In the genomic region with DNA sequence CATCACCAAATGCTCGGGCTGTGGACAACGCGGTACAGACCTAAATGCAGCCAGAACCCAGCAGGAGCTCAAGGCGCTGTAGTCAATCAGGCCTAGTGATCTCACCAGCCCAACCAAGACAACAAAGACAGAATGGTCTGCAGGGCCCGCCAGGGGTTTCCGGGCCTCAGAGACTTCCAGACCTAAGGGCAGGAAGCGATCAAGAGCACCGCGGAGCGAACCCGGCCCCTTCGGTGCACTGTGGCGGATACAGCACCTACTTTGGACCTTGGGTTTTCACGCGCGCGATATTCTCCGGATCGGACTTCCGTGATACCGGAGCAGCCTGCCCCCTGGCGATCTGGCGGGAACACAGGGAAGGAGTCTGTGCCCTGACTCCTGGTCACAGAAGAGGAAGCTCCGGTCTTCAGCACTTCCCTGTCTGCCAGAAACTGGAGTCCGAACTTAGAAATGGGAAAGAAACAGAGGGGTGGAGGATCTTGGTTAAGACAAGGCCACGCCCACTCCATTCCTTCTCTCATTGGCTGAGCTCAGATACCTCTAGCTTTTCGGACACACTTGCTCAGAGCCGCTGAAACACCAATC, we compare ENCODE assay signal across 8 mouse cellular contexts. TPM values are rescaled to one million over a fixed set of nuclear protein-coding genes. Genes with fewer than 3 reads are reported as not detected.
DNase-seq lines count a peak whose midpoint lies in the region; ATAC-seq and TF ChIP-seq lines count a peak whose summit lies in the region.

Accs (minus strand) TSS at position 439 of the 585 bp plus-strand sequence.

- peak in 2 of 3 experiments; percentile 31 to 50; a peak in 4 of 6 replicates for TF ChIP-seq CTCF in MEL (IDR thresholded peaks at IDR 0.05 in 2 of 3, conservative IDR thresholded peaks at IDR 0.05 in 1 of 3; ENCODE audit: control insufficient read depth in 1 of 3, insufficient read depth in 1 of 3, low read depth in 2 of 3, low read length in 3 of 3, poor library complexity in 1 of 3, severe bottlenecking in 1 of 3)
- peak; percentile 56 for TF ChIP-seq CTCF in cerebellum, adult 2 months (IDR thresholded peaks at IDR 0.05; ENCODE audit: borderline replicate concordance, insufficient read depth, low read depth, low read length)
- TF ChIP-seq CTCF in olfactory bulb, adult 2 months (IDR thresholded peaks at IDR 0.05; ENCODE audit: insufficient read depth, low read depth, low read length), result peak; percentile 39; the same call in 1 of the 2 replicates

- no peak; a peak in 1 of 4 replicates for TF ChIP-seq EP300 in MEL (IDR thresholded peaks at IDR 0.05; ENCODE audit: low read depth in 1 of 2, low read length in 2 of 2)

- peak within 1 kb of the TSS; percentile 11; the same call in 1 of the 2 replicates for H3K27ac ChIP-seq in MEL (ENCODE audit: control insufficient read depth, low read depth, low read length)
- H3K27ac ChIP-seq in cerebellum, adult 2 months (ENCODE audit: insufficient read depth, low read length), result no peak within 1 kb of the TSS
- peak within 1 kb of the TSS; percentile 80 for H3K27ac ChIP-seq in forebrain, embryonic 16.5 days (ENCODE audit: low read length)
- peak within 1 kb of the TSS; percentile 91 for H3K27ac ChIP-seq in lung, embryonic 15.5 days
- no peak within 1 kb of the TSS; the same call in 1 of the 2 replicates for H3K27ac ChIP-seq in olfactory bulb, adult 2 months (ENCODE audit: insufficient read depth, low read depth, low read length)

- DNase-seq in MEL (ENCODE audit: low read depth, low spot score), result peak; percentile 90
- DNase-seq in cerebellum, adult 2 months, result peak; percentile 74 to 78
- peak; percentile 79 for DNase-seq in heart, postnatal 4 days
- peak; percentile 32 for DNase-seq in layer of hippocampus, adult 9-10 months (ENCODE audit: low spot score)
- peak; percentile 44 to 45 for DNase-seq in thymus, adult 18-20 months

- H3K79me2 ChIP-seq in MEL (ENCODE audit: control insufficient read depth, insufficient read depth, low read length, poor library complexity), result no peaks in the 10 kb centered on the region

- no peak for TF ChIP-seq RAD21 in MEL (IDR thresholded peaks at IDR 0.05; ENCODE audit: low read depth, low read length)

- H3K27me3 ChIP-seq in MEL (ENCODE audit: control insufficient read depth in 1 of 2, insufficient read depth in 2 of 2, low read length in 2 of 2), result no peaks in the 10 kb centered on the region; a peak in 2 of 4 replicates
- no peaks in the 10 kb centered on the region for H3K27me3 ChIP-seq in cerebellum, adult 2 months (ENCODE audit: control insufficient read depth, insufficient read depth, low read length)
- H3K27me3 ChIP-seq in forebrain, embryonic 16.5 days (replicated peaks; ENCODE audit: control insufficient read depth, insufficient read depth, low read length), result no peaks in the 10 kb centered on the region
- no peaks in the 10 kb centered on the region for H3K27me3 ChIP-seq in lung, embryonic 15.5 days

- peak in 1 of 2 experiments; percentile 52; a peak in 1 of 4 replicates for TF ChIP-seq POLR2A in MEL (IDR thresholded peaks at IDR 0.05; ENCODE audit: control insufficient read depth in 1 of 2, insufficient read depth in 1 of 2, low read depth in 1 of 2, low read length in 2 of 2, poor library complexity in 1 of 2)
- 0 out of 2 replicates have a peak, but pooled peaks have one; percentile 16 for TF ChIP-seq POLR2A in cerebellum, adult 2 months (IDR thresholded peaks at IDR 0.05; ENCODE audit: borderline replicate concordance, insufficient read depth, low read length)
- no peak for TF ChIP-seq POLR2A in olfactory bulb, adult 2 months (IDR thresholded peaks at IDR 0.05; ENCODE audit: insufficient read depth, low read depth, low read length)

- H3K9ac ChIP-seq in MEL (ENCODE audit: control insufficient read depth, low read depth, low read length, poor library complexity, severe bottlenecking), result peak within 1 kb of the TSS; percentile 67
- peak within 1 kb of the TSS; percentile 88 for H3K9ac ChIP-seq in forebrain, embryonic 16.5 days (replicated peaks; ENCODE audit: low read depth, low read length)
- peak within 1 kb of the TSS; percentile 81 for H3K9ac ChIP-seq in lung, embryonic 15.5 days

- H3K4me1 ChIP-seq in MEL (ENCODE audit: control insufficient read depth in 1 of 2, insufficient read depth in 2 of 2, low read length in 2 of 2), result peaks cover 0 to 4% of the 10 kb centered on the region in 2 experiments; a peak in 1 of 4 replicates
- no peaks in the 10 kb centered on the region for H3K4me1 ChIP-seq in cerebellum, adult 2 months (ENCODE audit: control insufficient read depth, insufficient read depth, low read length)
- H3K4me1 ChIP-seq in forebrain, embryonic 16.5 days (replicated peaks; ENCODE audit: control insufficient read depth, insufficient read depth, low read length), result peaks cover 12% of the 10 kb centered on the region
- H3K4me1 ChIP-seq in lung, embryonic 15.5 days, result peaks cover 8% of the 10 kb centered on the region
- H3K4me1 ChIP-seq in olfactory bulb, adult 2 months (ENCODE audit: control insufficient read depth, insufficient read depth, low read length), result 0 out of 2 replicates have a peak, but pooled peaks cover 3% of the 10 kb centered on the region

- H3K9me3 ChIP-seq in MEL (replicated peaks; ENCODE audit: insufficient read depth, low read length), result no peaks in the 10 kb centered on the region
- H3K9me3 ChIP-seq in forebrain, embryonic 16.5 days (ENCODE audit: control insufficient read depth, low read length), result no peaks in the 10 kb centered on the region
- no peaks in the 10 kb centered on the region for H3K9me3 ChIP-seq in lung, embryonic 15.5 days

- WGBS in cerebellum, adult 2 months, result 1% methylated on average over 28 of the region's 28 CpGs
- 0% methylated on average over 28 of the region's 28 CpGs for WGBS in forebrain, embryonic 16.5 days
- under 1% methylated on average over 28 of the region's 28 CpGs for WGBS in lung, embryonic 15.5 days
- under 1% methylated on average over 28 of the region's 28 CpGs for WGBS in olfactory bulb, adult 2 months

- ATAC-seq in forebrain, embryonic 16.5 days, result peak; percentile 87
- peak; percentile 90 for ATAC-seq in lung, embryonic 15.5 days (ENCODE audit: borderline replicate concordance, extremely low read depth, low FRiP score, low TSS enrichment)

- H3K36me3 ChIP-seq in MEL (ENCODE audit: control insufficient read depth in 1 of 2, insufficient read depth in 2 of 2, low read length in 2 of 2), result no peaks in the 10 kb centered on the region
- H3K36me3 ChIP-seq in forebrain, embryonic 16.5 days (ENCODE audit: control insufficient read depth, insufficient read depth), result no peaks in the 10 kb centered on the region
- peaks cover 1% of the 10 kb centered on the region; the same call in 1 of the 2 replicates for H3K36me3 ChIP-seq in lung, embryonic 15.5 days

- peak within 1 kb of the TSS; percentile 62 to 77 for H3K4me3 ChIP-seq in MEL (ENCODE audit: control insufficient read depth in 1 of 2, insufficient read depth in 1 of 2, low read depth in 2 of 2, low read length in 2 of 2)
- peak within 1 kb of the TSS; percentile 61 for H3K4me3 ChIP-seq in cerebellum, adult 2 months (replicated peaks; ENCODE audit: insufficient read depth, low read depth, low read length)
- peak within 1 kb of the TSS; percentile 84 for H3K4me3 ChIP-seq in forebrain, embryonic 16.5 days (replicated peaks; ENCODE audit: low read length)
- H3K4me3 ChIP-seq in lung, embryonic 15.5 days, result peak within 1 kb of the TSS; percentile 64
- H3K4me3 ChIP-seq in olfactory bulb, adult 2 months (ENCODE audit: insufficient read depth, low read depth, low read length), result peak within 1 kb of the TSS; percentile 49

- H3K4me2 ChIP-seq in forebrain, embryonic 16.5 days (ENCODE audit: low read length), result peak within 1 kb of the TSS; percentile 86
- H3K4me2 ChIP-seq in lung, embryonic 15.5 days, result peak within 1 kb of the TSS; percentile 74

TF ChIP-seq in MEL, 35 proteins besides CTCF, POLR2A, EP300 and RAD21 (continues in another document):
- TF ChIP-seq GATA1 (IDR thresholded peaks at IDR 0.05; ENCODE audit: low read depth, low read length), result no peak
- TF ChIP-seq BHLHE40 (IDR thresholded peaks at IDR 0.05; ENCODE audit: borderline replicate concordance, low read depth, low read length), result no peak
- TF ChIP-seq KAT2A (conservative IDR thresholded peaks at IDR 0.05; ENCODE audit: low read depth, low read length), result no peak
- TF ChIP-seq UBTF (IDR thresholded peaks at IDR 0.05; ENCODE audit: borderline replicate concordance, insufficient read depth, low read depth, low read length), result no peak
- TF ChIP-seq POLR2AphosphoS5 (IDR thresholded peaks at IDR 0.05; ENCODE audit: borderline replicate concordance, low read depth, low read length), result no peak
- no peak for TF ChIP-seq GABPA (IDR thresholded peaks at IDR 0.05; ENCODE audit: low read depth, low read length)
- TF ChIP-seq MEF2A (IDR thresholded peaks at IDR 0.05; ENCODE audit: extremely low read depth, insufficient replicate concordance, low read depth, low read length, poor library complexity, severe bottlenecking), result no peak
- no peak for TF ChIP-seq RCOR1 (IDR thresholded peaks at IDR 0.05; ENCODE audit: low read depth, low read length)
- 0 out of 2 replicates have a peak, but pooled peaks have one; percentile 13 for TF ChIP-seq NRF1 (IDR thresholded peaks at IDR 0.05; ENCODE audit: insufficient read depth, low read depth, low read length, poor library complexity, severe bottlenecking)
- TF ChIP-seq CHD1 (IDR thresholded peaks at IDR 0.05; ENCODE audit: low read depth, low read length), result no peak
- TF ChIP-seq MYB (IDR thresholded peaks at IDR 0.05; ENCODE audit: low read depth, low read length), result no peak
- no peak for TF ChIP-seq USF2 (IDR thresholded peaks at IDR 0.05; ENCODE audit: borderline replicate concordance in 1 of 2, insufficient read depth in 1 of 2, low read depth in 1 of 2, low read length in 2 of 2)
- 0 out of 2 replicates have a peak, but pooled peaks have one; percentile 16 for TF ChIP-seq MAX (IDR thresholded peaks at IDR 0.05; ENCODE audit: low read length)
- no peak for TF ChIP-seq SMC3 (IDR thresholded peaks at IDR 0.05; ENCODE audit: low read depth, low read length)
- TF ChIP-seq JUND (IDR thresholded peaks at IDR 0.05; ENCODE audit: low read depth, low read length), result no peak
- TF ChIP-seq ZC3H11A (IDR thresholded peaks at IDR 0.05; ENCODE audit: low read depth, low read length), result no peak
- no peak for TF ChIP-seq ZKSCAN1 (IDR thresholded peaks at IDR 0.05; ENCODE audit: low read depth, low read length)

RNA-seq across cellular contexts. Expression of gene Accs, which starts in this region (rescaled TPM):
- total RNA-seq in MEL (2012; rRNA removed), result 1.0 and 1.2 TPM in 2 replicates
- 1 to 10 TPM in 1 of 2 experiments, not detected in 1; 4.5 TPM for polyA plus RNA-seq in MEL (2012; ENCODE audit: insufficient read depth in 1 of 2, insufficient read length in 2 of 2, low read depth in 1 of 2, low replicate concordance in 2 of 2, missing spikeins in 1 of 2)
- polyA plus RNA-seq in cerebellum, adult 2 months (2012; rRNA removed), result 10.6 and 12.8 TPM in 2 replicates
- 6.4 and 7.2 TPM in 2 replicates for polyA plus RNA-seq in forebrain, embryonic 16.5 days (2015; fragmentation: Nextera tagmentation; extraction: Ambion mirVana)
- 10 to 100 TPM; 10.2 to 10.6 TPM for total RNA-seq in heart, postnatal 4 days (2021)
- 7.4 and 9.2 TPM in 2 replicates for polyA plus RNA-seq in lung, embryonic 15.5 days (2015; fragmentation: Nextera tagmentation; extraction: Ambion mirVana)
- polyA plus RNA-seq in olfactory bulb, adult 2 months (2012; ENCODE audit: insufficient read depth, insufficient read length, low replicate concordance, missing spikeins), result not detected in 2 replicates

Comparison
In these comparisons a context has a peak if more than half of its experiments do, and no peak if none do; other contexts are left out.
1. DNase-seq: peak in every context shown above with its lines; median percentile 90 in MEL; 79 in heart, postnatal 4 days; 76 in cerebellum, adult 2 months; 44 in thymus, adult 18-20 months; 32 in layer of hippocampus, adult 9-10 months.
2. H3K27ac ChIP-seq: peak in MEL (single experiment), forebrain, embryonic 16.5 days (single experiment) and lung, embryonic 15.5 days (single experiment); none in cerebellum, adult 2 months (single experiment) and olfactory bulb, adult 2 months (single experiment).
3. Peak in every context shown above with its lines, with median percentiles within 50 percentile points of each other: H3K4me3 ChIP-seq, H3K9ac ChIP-seq and CTCF ChIP-seq.